Mouse (Mus musculus): Measurements from ENCODE around the gene Col5a3. TPM values are rescaled to one million over a fixed set of nuclear protein-coding genes. Genes with fewer than 3 reads are reported as not detected.

Gene Col5a3
- total RNA-seq, 1 experiment from 2014 or later = 1.5 TPM

GRCm38 (mm10) chr9:20812537-20813271 is 2.2 kb downstream of the Col5a3 start:
- ATAC-seq (ENCODE audit: extremely low read depth, insufficient number of reproducible peaks, low FRiP score, poor library complexity, severe bottlenecking) = no peak

- no peak for ATAC-seq (ENCODE audit: extremely low read depth, insufficient number of reproducible peaks, low FRiP score, poor library complexity, severe bottlenecking)
Measured at GRCm38 (mm10) chr9:20810773-20811172, 4.1 kb downstream of the Col5a3 start.

GRCm38 (mm10) chr9:20810271-20810670 is 4.6 kb downstream of the Col5a3 start:
- ATAC-seq (ENCODE audit: extremely low read depth, insufficient number of reproducible peaks, low FRiP score, poor library complexity, severe bottlenecking) = no peak

GRCm38 (mm10) chr9:20805706-20806105 is 9.2 kb downstream of the Col5a3 start:
- ATAC-seq (ENCODE audit: extremely low read depth, insufficient number of reproducible peaks, low FRiP score, poor library complexity, severe bottlenecking) = no peak

- no peak for ATAC-seq (ENCODE audit: extremely low read depth, insufficient number of reproducible peaks, low FRiP score, poor library complexity, severe bottlenecking)
Measured at GRCm38 (mm10) chr9:20805159-20805495, 9.7 kb downstream of the Col5a3 start.

- ATAC-seq (ENCODE audit: extremely low read depth, insufficient number of reproducible peaks, low FRiP score, poor library complexity, severe bottlenecking) = no peak
Measured at GRCm38 (mm10) chr9:20804266-20805158, 10.4 kb downstream of the Col5a3 start.

GRCm38 (mm10) chr9:20794108-20794806 is 20.6 kb downstream of the Col5a3 start:
- no peak for ATAC-seq (ENCODE audit: extremely low read depth, insufficient number of reproducible peaks, low FRiP score, poor library complexity, severe bottlenecking)

- no peak for ATAC-seq (ENCODE audit: extremely low read depth, insufficient number of reproducible peaks, low FRiP score, poor library complexity, severe bottlenecking)
Measured at GRCm38 (mm10) chr9:20790345-20790744, 24.5 kb downstream of the Col5a3 start.

- no peak for ATAC-seq (ENCODE audit: extremely low read depth, insufficient number of reproducible peaks, low FRiP score, poor library complexity, severe bottlenecking)
Measured at GRCm38 (mm10) chr9:20789651-20790050, 25.2 kb downstream of the Col5a3 start.

GRCm38 (mm10) chr9:20787992-20788391 is 26.9 kb downstream of the Col5a3 start:
- ATAC-seq (ENCODE audit: extremely low read depth, insufficient number of reproducible peaks, low FRiP score, poor library complexity, severe bottlenecking) = no peak

GRCm38 (mm10) chr9:20785055-20785454 is 29.8 kb downstream of the Col5a3 start:
- ATAC-seq (ENCODE audit: extremely low read depth, insufficient number of reproducible peaks, low FRiP score, poor library complexity, severe bottlenecking) = no peak

- ATAC-seq (ENCODE audit: extremely low read depth, insufficient number of reproducible peaks, low FRiP score, poor library complexity, severe bottlenecking) = no peak
Measured at GRCm38 (mm10) chr9:20781286-20781685, 33.6 kb downstream of the Col5a3 start.

GRCm38 (mm10) chr9:20765274-20765673 is 49.6 kb downstream of the Col5a3 start:
- no peak for ATAC-seq (ENCODE audit: extremely low read depth, insufficient number of reproducible peaks, low FRiP score, poor library complexity, severe bottlenecking)

GRCm38 (mm10) chr9:20763099-20763498 is 51.8 kb downstream of the Col5a3 start:
- no peak for ATAC-seq (ENCODE audit: extremely low read depth, insufficient number of reproducible peaks, low FRiP score, poor library complexity, severe bottlenecking)

GRCm38 (mm10) chr9:20762197-20762961 is 52.5 kb downstream of the Col5a3 start:
- no peak for ATAC-seq (ENCODE audit: extremely low read depth, insufficient number of reproducible peaks, low FRiP score, poor library complexity, severe bottlenecking)

- no peak for ATAC-seq (ENCODE audit: extremely low read depth, insufficient number of reproducible peaks, low FRiP score, poor library complexity, severe bottlenecking)
Measured at GRCm38 (mm10) chr9:20761388-20761787, 53.5 kb downstream of the Col5a3 start.

GRCm38 (mm10) chr9:20760813-20761212 is 54.1 kb downstream of the Col5a3 start:
- ATAC-seq (ENCODE audit: extremely low read depth, insufficient number of reproducible peaks, low FRiP score, poor library complexity, severe bottlenecking) = no peak

GRCm38 (mm10) chr9:20758896-20759295 is 56.0 kb downstream of the Col5a3 start:
- no peak for ATAC-seq (ENCODE audit: extremely low read depth, insufficient number of reproducible peaks, low FRiP score, poor library complexity, severe bottlenecking)

GRCm38 (mm10) chr9:20758243-20758642 is 56.6 kb downstream of the Col5a3 start:
- ATAC-seq (ENCODE audit: extremely low read depth, insufficient number of reproducible peaks, low FRiP score, poor library complexity, severe bottlenecking) = no peak
